Mouse (Mus musculus) right cerebral cortex, postnatal 36 days (tissue): ENCODE measurements around the gene Erc1.

Experiments
- DNase-seq, 2 experiments: peaks; one replicate each; pipeline ENCODE4 v3.0.0; 2022; ENCODE audit warnings: low spot score in 2 of 2, mixed read lengths in 1 of 2

The Erc1 gene

GRCm38 (mm10) chr6:119590872-119591271 is 257.1 kb downstream of the Erc1 start:
- no peak for DNase-seq

GRCm38 (mm10) chr6:119587897-119588296 is 260.1 kb downstream of the Erc1 start:
- no peak for DNase-seq

DNA sequence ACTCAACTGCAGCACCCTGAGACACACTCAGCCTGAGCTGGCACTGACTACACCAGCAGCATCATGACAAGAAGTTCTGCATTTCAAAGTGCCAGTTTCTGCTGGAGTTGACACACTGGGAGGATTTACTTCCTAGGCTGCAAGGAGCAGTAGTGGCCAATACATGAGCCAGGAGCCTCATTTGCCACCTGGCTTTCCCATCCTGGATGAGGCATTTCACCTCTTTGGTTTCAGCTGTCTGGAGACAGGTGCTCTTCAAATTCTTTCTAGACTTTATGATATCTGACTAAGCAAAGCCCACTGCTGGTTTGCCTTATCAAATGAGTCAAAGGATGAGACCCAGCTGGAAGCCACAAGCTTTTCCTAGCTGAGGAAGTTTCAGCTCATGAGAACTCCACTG is 260.5 kb downstream of the Erc1 start:
- no peak for DNase-seq

DNA sequence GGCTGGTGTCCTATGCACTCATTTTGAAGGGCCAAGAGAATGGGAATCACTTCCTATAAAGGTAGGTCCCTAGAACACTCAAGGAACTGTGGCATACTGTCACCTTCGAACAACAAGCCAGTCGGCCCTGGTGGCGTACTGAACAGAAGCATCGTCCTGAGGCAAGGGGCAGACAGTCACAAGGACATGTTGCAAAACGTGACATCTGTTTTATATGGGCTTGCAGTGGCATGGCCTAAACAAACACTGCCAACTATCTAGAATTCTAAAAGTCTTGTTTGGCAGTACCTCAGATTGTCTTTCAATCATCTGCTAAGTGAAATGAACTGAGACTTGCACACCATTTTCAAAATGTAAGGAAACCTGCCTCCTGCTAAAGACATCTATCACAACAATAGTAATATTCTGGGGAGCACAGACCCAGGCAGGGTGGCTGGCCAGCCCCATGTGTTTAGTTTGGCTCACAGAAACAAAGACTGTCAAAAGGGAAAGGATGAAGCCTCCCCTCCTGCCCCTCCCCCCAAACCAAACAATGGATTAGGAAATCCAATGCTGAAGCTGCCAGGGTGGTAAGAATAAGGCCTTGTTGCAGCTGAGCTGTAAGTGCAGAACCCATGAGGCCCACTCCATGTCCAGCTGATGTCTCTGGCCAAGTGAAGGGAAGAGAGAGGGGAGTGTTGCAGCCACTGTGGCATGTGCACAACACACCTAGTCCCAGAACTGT is 262.2 kb downstream of the Erc1 start:
- no peak for DNase-seq

- DNase-seq = no peak
Observed at GRCm38 (mm10) chr6:119584061-119584460, 263.9 kb downstream of the Erc1 start.

- no peak for DNase-seq
Observed at GRCm38 (mm10) chr6:119583165-119583564, 264.8 kb downstream of the Erc1 start.

- no peak for DNase-seq
Observed at GRCm38 (mm10) chr6:119576706-119577105, 271.3 kb downstream of the Erc1 start.

DNA sequence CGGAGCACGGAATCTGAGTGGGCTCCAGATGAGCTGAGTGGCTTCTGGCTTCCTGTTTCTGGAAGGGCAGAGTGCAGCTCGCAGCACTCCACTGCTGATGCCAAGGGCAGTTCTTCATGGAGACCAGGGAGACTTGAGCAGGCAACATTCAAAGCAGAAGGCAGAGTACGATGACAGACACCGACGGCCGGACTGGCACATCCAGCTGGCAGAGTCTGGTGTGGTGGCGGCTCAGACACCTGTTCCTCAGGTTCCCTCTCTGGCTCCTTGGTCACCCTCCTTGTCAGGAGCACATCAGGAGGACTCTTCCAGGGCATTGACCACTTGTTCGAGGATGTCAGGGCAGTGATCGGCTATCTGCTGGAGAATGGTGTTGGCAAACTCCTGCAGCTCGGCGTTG is 272.6 kb downstream of the Erc1 start:
- no peak for DNase-seq

DNA sequence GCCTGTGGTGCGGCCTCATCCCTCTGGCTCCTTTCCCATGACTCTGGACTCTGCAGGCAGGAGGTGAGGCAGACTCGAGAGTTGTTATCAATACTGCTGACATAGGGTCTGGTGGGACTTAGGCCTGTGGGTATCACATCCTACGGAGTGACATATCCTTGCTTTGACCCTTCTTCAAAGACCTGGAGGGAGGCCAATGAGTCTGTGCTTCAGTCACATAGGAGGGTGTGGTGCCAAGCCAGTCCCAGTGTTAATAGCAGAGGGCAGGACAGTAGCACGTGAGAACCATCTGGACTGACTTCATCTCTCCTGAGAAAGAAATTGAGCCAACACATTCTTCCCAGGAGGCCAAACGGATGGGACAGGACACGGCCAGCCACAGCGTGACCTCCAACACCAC is 275.7 kb downstream of the Erc1 start:
- no peak for DNase-seq

DNA sequence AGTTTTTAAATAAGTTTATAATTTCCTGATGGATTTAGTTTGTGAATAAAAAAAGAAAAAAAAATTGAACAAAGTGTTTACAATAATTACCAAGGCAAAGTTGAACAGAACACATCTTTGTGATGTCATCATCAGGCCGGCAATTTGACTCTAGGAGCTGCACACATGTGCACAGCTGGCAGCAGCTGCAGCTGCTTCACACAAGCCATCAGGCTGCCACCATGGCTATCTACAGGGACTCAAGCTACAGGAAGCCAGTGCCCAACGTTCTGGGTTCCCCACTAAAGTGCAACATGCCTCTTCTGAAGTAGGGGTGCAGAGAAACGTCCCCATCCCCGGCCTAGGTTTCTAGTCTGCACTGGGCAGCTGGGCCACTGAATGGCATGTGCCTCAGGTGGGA is 277.2 kb downstream of the Erc1 start:
- no peak for DNase-seq

- no peak for DNase-seq
Observed at GRCm38 (mm10) chr6:119568339-119568738, 279.6 kb downstream of the Erc1 start.

DNA sequence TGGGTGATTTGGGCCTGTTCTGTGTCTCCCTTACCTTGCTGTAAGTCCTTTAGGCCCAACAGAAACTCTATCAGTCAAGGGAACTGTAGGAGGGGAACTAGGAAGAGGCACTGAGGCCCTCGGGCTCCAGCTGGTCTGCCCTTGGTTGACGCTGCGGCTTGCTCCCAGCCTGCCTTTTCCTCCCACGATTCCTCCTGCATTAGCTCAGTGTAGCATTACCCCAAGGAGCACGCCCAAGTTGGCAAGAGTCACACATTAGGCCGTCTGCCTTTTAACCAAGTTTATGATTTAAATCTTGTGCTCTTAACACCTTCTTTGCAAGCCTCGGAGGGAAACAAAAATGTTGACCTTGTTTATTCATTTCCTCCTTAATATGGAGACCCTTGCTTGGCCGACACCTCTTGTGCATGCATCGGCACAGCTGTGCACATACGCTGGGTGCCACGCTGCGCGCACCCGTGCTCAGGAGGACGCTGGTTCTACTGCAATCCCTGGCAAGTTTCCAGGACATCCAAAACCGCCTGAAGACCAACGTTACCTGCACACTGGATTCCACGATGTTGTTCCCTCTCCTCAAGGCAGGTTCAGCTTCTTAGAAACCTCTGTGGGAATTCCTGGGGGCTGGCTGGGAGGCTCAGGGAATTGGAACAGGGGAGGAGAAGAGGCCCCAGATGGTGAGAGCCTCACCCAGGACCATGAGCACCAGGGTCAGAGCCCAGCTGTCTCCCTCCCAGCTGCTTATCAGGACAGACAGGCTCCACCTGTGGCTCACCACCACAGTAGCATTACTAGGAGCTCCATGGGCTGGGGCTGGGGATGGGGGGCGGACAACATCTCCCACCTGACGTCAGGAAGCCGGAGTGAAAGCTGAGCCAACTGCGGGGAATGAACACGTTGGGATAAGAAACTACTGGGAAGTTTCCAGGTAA is 282.3 kb downstream of the Erc1 start:
- no peak for DNase-seq

GRCm38 (mm10) chr6:119562558-119562957 is 285.4 kb downstream of the Erc1 start:
- DNase-seq = no peak

DNA sequence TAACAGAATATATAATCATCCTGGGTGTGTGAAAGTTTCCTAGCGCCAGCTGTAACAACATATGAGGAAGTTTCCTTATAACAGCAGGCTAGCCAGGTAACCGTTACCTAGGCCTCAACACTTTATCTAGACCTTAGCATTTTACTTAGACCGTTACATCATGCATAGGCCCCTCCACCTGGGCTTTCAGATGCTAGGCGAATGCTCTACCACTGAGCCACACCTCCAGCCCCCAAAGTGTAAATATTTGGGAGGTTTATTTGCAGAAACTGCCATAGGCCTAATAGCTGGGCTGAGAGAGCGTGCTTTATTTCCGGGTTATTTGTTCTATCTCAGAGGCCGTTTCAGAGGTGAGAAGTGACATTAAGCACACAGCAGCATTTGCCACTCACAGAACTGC is 289.1 kb downstream of the Erc1 start:
- no peak for DNase-seq

DNA sequence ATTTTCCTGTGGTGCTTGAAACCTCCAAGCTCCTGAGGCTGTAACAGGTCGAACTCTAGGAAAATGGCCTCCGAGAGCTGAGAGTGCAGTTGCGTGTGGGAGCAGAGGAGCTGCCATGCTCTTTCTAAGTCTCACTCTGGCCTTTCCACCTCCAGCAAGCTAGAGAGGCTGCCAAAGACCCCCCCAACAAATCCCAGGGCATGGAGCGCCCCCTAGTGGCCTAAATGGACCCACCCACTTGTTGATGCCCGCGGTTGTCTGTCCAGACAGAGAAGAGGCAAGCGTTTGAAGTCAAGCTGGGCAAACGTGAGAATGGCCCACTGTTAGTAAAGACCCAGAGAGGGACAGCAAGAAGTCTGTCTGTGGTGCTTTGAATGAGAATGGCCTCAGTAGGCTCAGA is 293.5 kb downstream of the Erc1 start:
- DNase-seq = no peak

DNA sequence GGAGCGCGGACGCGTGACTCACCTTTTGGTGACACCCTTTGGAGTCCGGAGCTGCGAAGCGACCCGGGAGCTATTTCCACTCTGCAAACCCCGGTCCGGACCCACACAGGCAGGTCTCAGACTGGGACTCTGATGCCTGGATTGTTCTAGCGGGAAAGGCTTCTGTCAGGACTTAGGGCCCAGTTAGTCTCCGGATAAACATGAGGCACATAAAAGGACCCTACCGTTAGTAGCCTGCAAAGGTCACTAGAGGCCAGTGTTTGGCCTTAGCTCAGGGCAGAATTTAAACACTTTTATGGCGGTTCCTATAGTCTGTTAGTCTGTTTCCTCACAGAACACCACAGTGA is 303.5 kb downstream of the Erc1 start:
- no peak for DNase-seq

DNA sequence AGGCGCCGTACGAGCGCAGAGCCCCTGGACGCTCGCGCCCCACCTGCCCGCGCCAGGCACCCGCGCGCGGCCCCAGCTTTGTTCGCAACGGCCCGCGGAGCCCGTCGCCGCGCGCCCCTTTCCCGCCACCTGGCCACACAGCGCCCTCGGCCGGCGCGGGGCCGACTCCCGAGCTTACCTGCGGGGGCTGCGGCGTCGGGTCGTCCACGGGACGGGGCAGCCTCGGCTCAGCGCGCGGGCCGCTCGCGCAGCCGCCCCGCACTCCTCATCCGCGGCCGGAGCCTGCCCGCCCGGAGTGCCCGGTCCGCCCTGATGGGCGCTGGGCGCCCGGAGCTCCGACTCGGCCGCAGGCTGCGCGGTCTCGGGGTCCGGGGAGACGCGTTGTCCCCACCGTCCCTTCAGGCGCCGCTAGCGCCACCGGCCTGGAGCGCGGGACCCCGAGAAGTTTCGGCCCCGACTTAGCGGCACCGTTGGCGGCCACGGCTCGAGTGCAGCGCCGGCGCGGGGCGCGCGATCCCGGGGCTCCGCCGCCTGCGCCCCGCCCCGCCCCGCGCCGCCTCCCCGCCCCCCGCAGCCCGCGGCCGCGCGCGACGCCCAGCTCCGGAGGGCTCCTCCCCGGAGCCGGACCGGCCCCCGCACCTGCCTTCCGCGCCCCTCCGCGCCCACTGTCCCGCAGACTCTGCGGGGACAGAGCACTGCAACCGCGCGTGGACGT is 304.0 kb downstream of the Erc1 start, which contains the start of gene Wnt5b:
TSS of gene Wnt5b (minus strand) at position 545 of the 715 bp plus-strand sequence.
- no peak for DNase-seq

DNA sequence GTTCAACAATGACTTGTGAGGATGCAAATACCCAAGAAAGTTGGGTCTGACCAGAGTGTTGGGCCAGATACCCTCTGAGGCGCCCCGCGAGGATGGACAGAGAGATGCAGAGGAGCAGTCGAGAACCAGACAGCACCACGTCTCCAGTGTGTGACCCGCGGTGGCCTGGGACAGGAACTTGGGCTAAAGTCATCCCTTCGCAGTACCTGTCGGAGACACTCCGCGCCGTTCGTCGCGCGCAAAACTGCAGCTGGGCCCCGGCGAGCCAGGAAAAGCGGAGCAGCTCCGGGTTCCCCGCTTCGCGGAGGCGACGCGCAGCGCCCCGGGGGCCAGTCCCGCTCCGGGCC is 304.5 kb downstream of the Erc1 start:
- no peak for DNase-seq

DNA sequence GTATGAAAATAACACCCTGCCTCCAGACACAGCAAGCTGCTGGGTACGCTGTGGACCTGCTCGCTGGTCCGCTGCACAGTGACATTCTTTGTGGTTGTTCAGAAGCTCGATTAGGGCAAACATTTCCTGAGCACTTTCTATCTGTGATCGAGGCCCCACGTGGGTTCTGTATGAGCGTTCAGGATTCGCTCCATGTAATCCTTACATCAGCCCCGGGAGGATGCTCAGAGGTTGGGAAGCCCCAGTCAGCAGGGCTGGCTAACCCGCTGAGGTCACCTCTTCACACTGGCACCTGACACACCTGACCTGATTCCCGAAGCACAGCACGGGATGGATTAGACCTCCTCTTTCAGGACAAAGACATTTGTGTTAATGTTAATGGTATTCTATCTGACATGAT is 312.1 kb downstream of the Erc1 start:
- no peak for DNase-seq

DNA sequence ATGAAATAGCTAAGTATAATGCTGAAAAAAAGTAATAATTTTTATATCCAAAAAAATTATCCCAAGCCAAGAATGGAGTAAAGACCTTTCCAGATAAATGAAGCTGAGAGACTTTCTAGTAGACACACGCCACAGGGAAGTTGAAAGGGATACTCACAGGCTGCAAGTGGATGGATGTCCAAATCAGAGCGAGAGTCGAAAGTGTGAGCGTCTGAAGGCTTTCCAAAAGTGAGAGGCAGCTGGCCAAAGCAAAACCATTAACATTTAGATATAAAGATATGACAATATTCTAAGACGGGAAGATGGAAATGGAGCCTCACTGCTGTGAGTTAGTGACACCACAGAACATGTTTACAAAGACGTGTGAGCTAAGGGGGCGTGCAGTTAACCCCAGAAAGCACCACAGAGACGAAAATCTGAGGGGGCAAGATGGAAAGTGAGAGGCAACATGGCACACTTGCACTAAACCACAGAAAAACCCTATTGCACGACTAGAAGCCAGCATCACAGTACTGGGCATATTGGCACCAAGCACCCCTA is 314.7 kb downstream of the Erc1 start:
- no peak for DNase-seq

DNA sequence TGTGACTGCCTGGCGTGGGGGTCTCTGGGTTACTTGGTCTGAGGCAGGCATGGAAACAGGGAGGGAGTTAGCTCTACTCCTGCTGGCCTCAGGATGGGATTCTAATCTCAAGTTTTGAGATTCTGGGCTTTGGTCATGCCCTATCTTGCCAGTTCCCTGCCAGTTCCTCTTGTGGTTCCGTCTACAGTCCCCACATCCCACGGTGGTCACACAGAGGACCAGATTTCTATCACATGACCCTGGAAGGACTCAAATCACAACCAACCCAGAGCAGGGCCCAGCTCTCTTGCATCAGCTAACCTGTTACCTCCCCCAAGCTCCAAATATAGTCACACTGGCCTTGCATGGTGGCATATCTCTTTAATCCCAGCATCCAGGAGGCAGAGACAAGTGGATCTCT is 318.3 kb downstream of the Erc1 start:
- no peak for DNase-seq

GRCm38 (mm10) chr6:119526498-119526897 is 321.5 kb downstream of the Erc1 start:
- DNase-seq = no peak
